8 mouse cellular contexts compared by ENCODE assay signal in the genomic region with DNA sequence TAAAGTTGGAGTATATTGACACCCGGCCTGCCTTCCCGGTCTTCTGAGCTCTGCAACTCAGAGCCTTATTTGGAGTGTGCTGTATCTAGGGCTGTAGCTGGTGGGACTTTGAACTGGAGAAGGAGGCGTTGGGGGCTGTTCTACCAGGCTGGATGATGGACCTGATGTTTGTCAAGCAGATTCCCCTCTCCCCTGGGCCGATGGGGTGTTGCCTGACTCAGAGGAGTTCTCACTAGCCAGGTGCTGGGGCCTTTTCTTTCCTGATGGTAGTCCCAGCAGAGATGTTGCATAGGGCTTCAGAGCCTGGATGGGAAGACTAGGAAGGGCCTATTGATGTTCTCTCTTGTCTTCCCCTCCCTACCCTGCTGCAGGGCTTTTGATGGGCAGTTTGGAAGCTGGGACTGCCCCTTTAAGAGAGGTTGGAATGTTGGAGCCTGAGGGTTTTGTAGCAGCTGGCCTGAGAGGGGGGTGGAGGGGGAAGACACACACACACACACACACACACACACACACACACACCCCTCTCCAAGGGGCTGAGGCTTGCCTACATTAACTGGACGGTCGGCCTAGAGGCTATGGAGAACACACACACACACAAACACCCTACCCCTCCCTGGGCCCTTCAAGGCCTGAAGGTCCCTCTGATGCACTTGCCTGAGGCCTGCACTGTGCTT. TPM values are rescaled to one million over a fixed set of nuclear protein-coding genes. Genes with fewer than 3 reads are reported as not detected.
A peak's percentile ranks its signal among the peaks of the same experiment; 100 is the strongest.
DNase-seq lines count a peak whose midpoint lies in the region; ATAC-seq and TF ChIP-seq lines count a peak whose summit lies in the region.

No protein-coding gene starts in this region.

- peak overlapping the region; percentile 77 for H3K4me2 ChIP-seq in kidney, embryonic 14.5 days (replicated peaks; ENCODE audit: low read depth, low read length)

- ATAC-seq in kidney, embryonic 14.5 days (ENCODE audit: low FRiP score, low TSS enrichment) = peak; percentile 38

- DNase-seq in layer of hippocampus, adult 2 months (ENCODE audit: low spot score in 2 of 2) = no peak
- DNase-seq in layer of hippocampus, adult 8-10 months (ENCODE audit: low spot score in 2 of 2) = no peak
- DNase-seq in brain, adult 2 months (ENCODE audit: low read depth, low spot score) = peak; percentile 60
- peak; percentile 85 for DNase-seq in heart, embryonic 10.5 days (ENCODE audit: low spot score)
- DNase-seq in lung, postnatal 25 days (ENCODE audit: low spot score) = peak; percentile 35
- peak; percentile 79 for DNase-seq in yolk sac, embryonic 10.5 days (ENCODE audit: low spot score)
- no peak for DNase-seq in ovary, postnatal 10 days (ENCODE audit: low spot score)

- WGBS in heart, embryonic 10.5 days = under 1% methylated on average over 6 of the region's 6 CpGs
- 0% methylated on average over 6 of the region's 6 CpGs for WGBS in kidney, embryonic 14.5 days

- peak overlapping the region; percentile 96 for H3K9ac ChIP-seq in kidney, embryonic 14.5 days (ENCODE audit: low read depth, low read length)

- no peaks in the 10 kb centered on the region for H3K9me3 ChIP-seq in heart, embryonic 10.5 days
- no peaks in the 10 kb centered on the region for H3K9me3 ChIP-seq in kidney, embryonic 14.5 days (ENCODE audit: control insufficient read depth, low read length)

- H3K4me1 ChIP-seq in heart, embryonic 10.5 days = peaks cover 27% of the 10 kb centered on the region
- peaks cover 9% of the 10 kb centered on the region for H3K4me1 ChIP-seq in kidney, embryonic 14.5 days (ENCODE audit: control insufficient read depth, insufficient read depth, low read length)

- no peaks in the 10 kb centered on the region for H3K27me3 ChIP-seq in heart, embryonic 10.5 days (ENCODE audit: insufficient read depth, poor library complexity, severe bottlenecking)
- H3K27me3 ChIP-seq in kidney, embryonic 14.5 days (ENCODE audit: control insufficient read depth, insufficient read depth, low read length) = no peaks in the 10 kb centered on the region

- H3K4me3 ChIP-seq in layer of hippocampus, adult 2 months = peak overlapping the region; percentile 76
- H3K4me3 ChIP-seq in heart, embryonic 10.5 days = peak overlapping the region; percentile 97
- peak overlapping the region; percentile 83 for H3K4me3 ChIP-seq in kidney, embryonic 14.5 days (ENCODE audit: low read length)

- peaks cover 34% of the 10 kb centered on the region for H3K36me3 ChIP-seq in heart, embryonic 10.5 days
- peaks cover 19% of the 10 kb centered on the region; the same call in 1 of the 2 replicates for H3K36me3 ChIP-seq in kidney, embryonic 14.5 days (ENCODE audit: control insufficient read depth, insufficient read depth, low read length)

- TF ChIP-seq CTCF in layer of hippocampus, adult 2 months (conservative IDR thresholded peaks at IDR 0.05) = no peak

- peak overlapping the region; percentile 92 for H3K27ac ChIP-seq in layer of hippocampus, adult 2 months
- peak overlapping the region; percentile 96 for H3K27ac ChIP-seq in heart, embryonic 10.5 days
- H3K27ac ChIP-seq in kidney, embryonic 14.5 days (ENCODE audit: low read depth, low read length) = peak overlapping the region; percentile 90

RNA-seq across cellular contexts. Expression of gene Dvl3, which starts 1.1 kb away (rescaled TPM):
- total RNA-seq in layer of hippocampus, adult 2 months (2021) = 10 to 100 TPM; 56.5 to 56.9 TPM
- total RNA-seq in layer of hippocampus, adult 8-10 months (2022) = 10 to 100 TPM; 50.2 to 61.7 (median 53.6) TPM
- polyA plus RNA-seq in heart, embryonic 10.5 days (2016; fragmentation: Nextera tagmentation; extraction: Ambion mirVana) = 24.0 and 28.6 TPM in 2 replicates
- polyA plus RNA-seq in kidney, embryonic 14.5 days (2014; fragmentation: Nextera tagmentation; extraction: Ambion mirVana) = 29.1 and 30.5 TPM in 2 replicates

RNA-seq across cellular contexts. Expression of gene Ap2m1, which starts 17.4 kb away (rescaled TPM):
- total RNA-seq in layer of hippocampus, adult 2 months (2021) = 100 to 1,000 TPM; 712 to 736 TPM
- total RNA-seq in layer of hippocampus, adult 8-10 months (2022) = 100 to 1,000 TPM; 669 to 728 (median 710) TPM
- 529 and 565 TPM in 2 replicates for polyA plus RNA-seq in heart, embryonic 10.5 days (2016; fragmentation: Nextera tagmentation; extraction: Ambion mirVana)
- polyA plus RNA-seq in kidney, embryonic 14.5 days (2014; fragmentation: Nextera tagmentation; extraction: Ambion mirVana) = 607 TPM in 2 replicates

RNA-seq across cellular contexts. Expression of gene Eif2b5, which starts 19.2 kb away (rescaled TPM):
- 10 to 100 TPM; 48.9 to 50.4 TPM for total RNA-seq in layer of hippocampus, adult 2 months (2021)
- 10 to 100 TPM; 48.2 to 57.6 (median 55.7) TPM for total RNA-seq in layer of hippocampus, adult 8-10 months (2022)
- polyA plus RNA-seq in heart, embryonic 10.5 days (2016; fragmentation: Nextera tagmentation; extraction: Ambion mirVana) = 107 and 125 TPM in 2 replicates
- polyA plus RNA-seq in kidney, embryonic 14.5 days (2014; fragmentation: Nextera tagmentation; extraction: Ambion mirVana) = 68.6 and 115 TPM in 2 replicates

RNA-seq across cellular contexts. Expression of gene Abcf3, which starts 30.5 kb away (rescaled TPM):
- total RNA-seq in layer of hippocampus, adult 2 months (2021) = 10 to 100 TPM; 85.1 to 93.0 TPM
- 100 to 1,000 TPM in 2 of 4 experiments, 10 to 100 TPM in 2; 90.6 to 109 (median 98.4) TPM for total RNA-seq in layer of hippocampus, adult 8-10 months (2022)
- 49.9 and 51.7 TPM in 2 replicates for polyA plus RNA-seq in heart, embryonic 10.5 days (2016; fragmentation: Nextera tagmentation; extraction: Ambion mirVana)
- 42.6 and 44.5 TPM in 2 replicates for polyA plus RNA-seq in kidney, embryonic 14.5 days (2014; fragmentation: Nextera tagmentation; extraction: Ambion mirVana)

Comparison
In these comparisons a context has a peak if more than half of its experiments do, and no peak if none do; other contexts are left out.
1. DNase-seq: peak in brain, adult 2 months (single experiment), heart, embryonic 10.5 days (single experiment), lung, postnatal 25 days (single experiment) and yolk sac, embryonic 10.5 days (single experiment); none in layer of hippocampus, adult 2 months (0 of 2), layer of hippocampus, adult 8-10 months (0 of 2) and ovary, postnatal 10 days (single experiment).
2. Peak in every context shown above with its lines, with median percentiles within 50 percentile points of each other: H3K27ac ChIP-seq and H3K4me3 ChIP-seq.